Mouse (Mus musculus) CH12.LX (cell line): Measurements from ENCODE around the gene Gm20388. TPM values are rescaled to one million over a fixed set of nuclear protein-coding genes. Genes with fewer than 3 reads are reported as not detected.

ENCODE experiments used
- DNase-seq: peaks from one replicate; pipeline ENCODE4 v3.0.0-alpha.2; 2013; ENCODE audit errors: extremely low read depth
- H3K27ac ChIP-seq: 2 replicates; pipeline ENCODE4 v1.5.1; 2012; ENCODE audit warnings: low read depth, mild to moderate bottlenecking, control low read depth, moderate library complexity; ENCODE audit not compliant: insufficient read depth
- H3K27me3 ChIP-seq: replicated peaks from 2 replicates; pipeline ENCODE3; 2012; ENCODE audit warnings: inconsistent platforms
- H3K36me3 ChIP-seq, 2 experiments: replicated peaks in 1 of 2; 2 replicates each; pipeline versions ENCODE3 to v1.6.1; 2012; ENCODE audit warnings: inconsistent platforms in 1 of 2, low read length in 1 of 2, mild to moderate bottlenecking in 1 of 2, mixed read lengths in 1 of 2, moderate library complexity in 1 of 2; ENCODE audit not compliant: control insufficient read depth in 1 of 2, insufficient read depth in 1 of 2
- H3K4me1 ChIP-seq, 2 experiments: 2 replicates each; pipeline ENCODE4 v1.6.1; 2012; ENCODE audit warnings: inconsistent platforms in 1 of 2, moderate library complexity in 1 of 2; ENCODE audit not compliant: insufficient read depth in 2 of 2, control insufficient read depth in 1 of 2
- H3K4me2 ChIP-seq: 2 replicates; pipeline ENCODE4 v1.6.1; 2012; ENCODE audit warnings: low read depth, mild to moderate bottlenecking, control low read depth; ENCODE audit not compliant: poor library complexity, insufficient read depth, severe bottlenecking
- H3K4me3 ChIP-seq, 3 experiments: fragments of 150-350 bp in 1 of 3; sonication (generic) in 1 of 3; replicated peaks in 1 of 3; 2 replicates each; pipeline versions ENCODE3 to v1.5.1; 2011 to 2012; ENCODE audit warnings: low read depth in 2 of 3, low read length in 2 of 3, mild to moderate bottlenecking in 2 of 3, moderate library complexity in 2 of 3, control low read depth in 1 of 3, improper control_type of control experiment in 1 of 3, inconsistent platforms in 1 of 3, mixed read lengths in 1 of 3; ENCODE audit not compliant: poor library complexity in 1 of 3
- H3K79me2 ChIP-seq: replicated peaks from 2 replicates; pipeline ENCODE4 v1.6.1; 2012; ENCODE audit warnings: mild to moderate bottlenecking, moderate library complexity; ENCODE audit not compliant: control insufficient read depth, poor library complexity, insufficient read depth, severe bottlenecking; ENCODE audit errors: extremely low read depth
- H3K9ac ChIP-seq: 2 replicates; pipeline ENCODE4 v1.6.1; 2012; ENCODE audit warnings: low read depth, mild to moderate bottlenecking, control low read depth, moderate library complexity; ENCODE audit not compliant: insufficient read depth
- H3K9me3 ChIP-seq: replicated peaks from 2 replicates; pipeline ENCODE3; 2012; ENCODE audit warnings: low read length, inconsistent platforms, mixed read lengths
- CHD1 ChIP-seq: IDR thresholded peaks from 2 replicates; pipeline ENCODE4 v1.6.1; 2012; ENCODE audit warnings: low read depth, low read length, improper control_type of control experiment, inconsistent platforms
- CHD2 ChIP-seq: IDR thresholded peaks from 2 replicates; pipeline ENCODE4 v1.6.1; 2011; ENCODE audit warnings: low read length, improper control_type of control experiment
- ELF1 ChIP-seq: IDR thresholded peaks from 2 replicates; pipeline ENCODE4 v1.6.1; 2014; ENCODE audit warnings: low read depth, mild to moderate bottlenecking, inconsistent platforms, low read length, improper control_type of control experiment
- EP300 ChIP-seq: IDR thresholded peaks from 2 replicates; pipeline ENCODE4 v1.6.1; 2011; ENCODE audit warnings: low read length, improper control_type of control experiment
- JUN ChIP-seq: IDR thresholded peaks from 2 replicates; pipeline ENCODE4 v1.6.1; 2011; ENCODE audit warnings: low read depth, mild to moderate bottlenecking, low read length, improper control_type of control experiment, moderate library complexity; ENCODE audit not compliant: insufficient read depth
- JUND ChIP-seq: conservative IDR thresholded peaks from 2 replicates; pipeline ENCODE4 v1.6.1; 2011; ENCODE audit warnings: low read depth, low read length, improper control_type of control experiment
- KAT2A ChIP-seq: IDR thresholded peaks from 2 replicates; pipeline ENCODE4 v1.6.1; 2012; ENCODE audit warnings: low read length, improper control_type of control experiment, inconsistent platforms; ENCODE audit not compliant: insufficient replicate concordance
- MAFK ChIP-seq: IDR thresholded peaks from 2 replicates; pipeline ENCODE4 v1.6.1; 2011; ENCODE audit warnings: low read length, improper control_type of control experiment; ENCODE audit not compliant: insufficient replicate concordance
- MAX ChIP-seq: IDR thresholded peaks from 2 replicates; pipeline ENCODE4 v1.6.1; 2011; ENCODE audit warnings: low read length, improper control_type of control experiment
- MEF2A ChIP-seq: IDR thresholded peaks from 2 replicates; pipeline ENCODE4 v1.6.1; 2014; ENCODE audit warnings: low read depth, mild to moderate bottlenecking, inconsistent platforms, low read length, improper control_type of control experiment, borderline replicate concordance
- MXI1 ChIP-seq: IDR thresholded peaks from 2 replicates; pipeline ENCODE4 v1.6.1; 2011; ENCODE audit warnings: mild to moderate bottlenecking, low read depth, low read length, improper control_type of control experiment
- NELFE ChIP-seq: IDR thresholded peaks from 2 replicates; pipeline ENCODE4 v1.6.1; 2011; ENCODE audit warnings: low read depth, low read length, improper control_type of control experiment
- NRF1 ChIP-seq: IDR thresholded peaks from 2 replicates; pipeline ENCODE4 v1.6.1; 2014; ENCODE audit warnings: low read depth, mild to moderate bottlenecking, inconsistent platforms, low read length, improper control_type of control experiment, moderate library complexity
- POLR2AphosphoS2 ChIP-seq: IDR thresholded peaks from 2 replicates; pipeline ENCODE4 v1.6.1; 2011; ENCODE audit warnings: low read depth, low read length, improper control_type of control experiment
- RCOR1 ChIP-seq: conservative IDR thresholded peaks from 2 replicates; pipeline ENCODE4 v1.6.1; 2012; ENCODE audit warnings: low read depth, mild to moderate bottlenecking, inconsistent platforms, low read length, improper control_type of control experiment
- SIN3A ChIP-seq: IDR thresholded peaks from 2 replicates; pipeline ENCODE4 v1.6.1; 2012; ENCODE audit warnings: low read length, improper control_type of control experiment, inconsistent platforms
- SMC3 ChIP-seq: IDR thresholded peaks from 2 replicates; pipeline ENCODE4 v1.6.1; 2011; ENCODE audit warnings: low read depth, low read length, improper control_type of control experiment
- TBP ChIP-seq: conservative IDR thresholded peaks from 2 replicates; pipeline ENCODE4 v1.6.1; 2011; ENCODE audit warnings: low read depth, low read length, improper control_type of control experiment
- USF1 ChIP-seq: IDR thresholded peaks from 2 replicates; pipeline ENCODE4 v1.6.1; 2014; ENCODE audit warnings: low read depth, mild to moderate bottlenecking, inconsistent platforms, low read length, improper control_type of control experiment
- ZMIZ1 ChIP-seq: IDR thresholded peaks from 2 replicates; pipeline ENCODE4 v1.6.1; 2012; ENCODE audit warnings: low read depth, mild to moderate bottlenecking, inconsistent platforms, low read length, improper control_type of control experiment
- ZNF384 ChIP-seq: IDR thresholded peaks from 2 replicates; pipeline ENCODE4 v1.6.1; 2012; ENCODE audit warnings: low read depth, low read length, improper control_type of control experiment, inconsistent platforms
- dilution Hi-C: fragments of 300-500 bp; cut with MboI; formaldehyde crosslinking; loops from 2 replicates; pipeline ENCODE4 v1.14.3; 2020; ENCODE audit warnings: low sequenced_read_pairs; ENCODE audit not compliant: extremely low pct_unique_long_range_greater_than_20kb, extremely low pct_ligation_motif_present
- in situ Hi-C: fragments of 300-500 bp; cut with MboI; formaldehyde crosslinking; loops from 3 replicates; pipeline ENCODE4 v1.14.3; 2019; ENCODE audit warnings: low sequenced_read_pairs, low pct_ligation_motif_present, low pct_unique_long_range_greater_than_20kb, mixed read lengths
- polyA plus RNA-seq: library from polyadenylated mRNA; unstranded; fragments of >175 nt; gene quantifications from 2 replicates; pipeline ENCODE4 v1.2.1, GENCODE M21; 2012; ENCODE audit warnings: low read depth; ENCODE audit not compliant: insufficient read length
- total RNA-seq, 2 experiments: library from RNA; depleted of rRNA; stranded (reverse); fragments of 300-350 nt in 1 of 2; fragments of >200 nt in 1 of 2; gene quantifications; 2 replicates each; pipeline ENCODE4 v1.2.3; 2012 to 2014

Gene Gm20388
- total and polyA plus RNA-seq, 3 experiments, result 14.8 to 26.3 (median 22.2) TPM

DNA sequence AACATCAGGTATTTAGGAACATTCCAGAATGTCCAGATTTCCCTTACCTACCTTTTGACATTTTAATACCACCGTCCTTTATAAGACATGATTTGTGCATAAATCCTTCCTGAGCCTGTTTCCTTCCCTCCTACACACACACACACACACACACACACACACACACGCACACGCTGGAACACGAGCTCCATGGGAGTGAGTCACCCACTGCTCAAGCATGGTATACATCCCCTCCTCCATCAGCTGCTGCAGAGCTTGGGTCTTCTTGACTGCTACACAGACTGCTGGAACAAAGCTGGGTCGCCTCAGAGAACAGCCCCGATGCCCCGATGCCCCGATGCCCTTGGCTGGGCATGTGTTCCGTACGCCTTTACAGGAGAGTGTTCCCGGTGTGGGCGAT is 3935.9 kb downstream of the Gm20388 start:
- dilution Hi-C loops, result no loop called here
- H3K9me3 ChIP-seq, result no peaks in the 10 kb centered on the region
- H3K27ac ChIP-seq, result no peak overlapping the region
- no peak for DNase-seq
- peaks cover 3 to 38% of the 10 kb centered on the region in 2 experiments; a peak in 3 of 4 replicates for H3K4me1 ChIP-seq
- H3K4me2 ChIP-seq, result no peak overlapping the region
- in situ Hi-C loops, result no loop called here
- TF ChIP-seq MAX (no peak), CHD1 (no peak), TBP (no peak), NELFE (no peak), JUND (no peak), NRF1 (no peak), POLR2AphosphoS2 (no peak), USF1 (no peak), CHD2 (no peak), MXI1 (no peak)
- TF ChIP-seq, all 38 proteins: peak for 0
- Histone ChIP-seq H3K9ac (no peak overlapping the region), H3K36me3 (peaks cover 5 to 39% of the 10 kb centered on the region in 2 experiments), H3K27me3 (no peaks in the 10 kb centered on the region), H3K4me3 (no peak overlapping the region), H3K79me2 (peaks cover 10% of the 10 kb centered on the region; the same call in 1 of the 2 replicates)

DNA sequence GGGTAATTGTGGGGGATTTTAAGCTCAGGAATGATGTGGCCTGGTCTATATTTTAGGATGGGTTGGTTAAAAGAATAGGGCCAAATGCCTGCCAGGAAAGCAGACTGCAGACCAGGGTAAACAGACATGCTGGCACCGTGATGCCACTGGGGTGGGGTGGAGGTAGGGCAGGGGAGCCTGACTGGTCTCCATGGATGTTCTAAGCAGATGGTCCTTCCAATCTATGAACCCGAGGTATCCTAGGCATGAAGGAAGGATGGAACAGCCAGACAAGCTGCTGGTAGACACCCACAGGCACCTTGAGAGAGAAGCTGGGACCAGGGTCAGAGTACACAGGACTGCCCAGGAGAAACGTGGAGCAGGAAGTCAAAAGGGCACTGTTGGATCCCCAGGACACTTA is 3936.9 kb downstream of the Gm20388 start:
- dilution Hi-C loops (no loop called here), in situ Hi-C loops (no loop called here)
- TF ChIP-seq EP300, result no peak
- no peak for TF ChIP-seq SIN3A
- no peak for TF ChIP-seq ZMIZ1
- no peak for TF ChIP-seq RCOR1
- no peak for TF ChIP-seq JUN
- TF ChIP-seq MAX, result no peak
- no peak for TF ChIP-seq ELF1
- TF ChIP-seq MXI1, result no peak
- no peak for TF ChIP-seq MEF2A
- no peak for TF ChIP-seq SMC3
- TF ChIP-seq KAT2A, result no peak
- TF ChIP-seq ZNF384, result no peak
- TF ChIP-seq MAFK, result no peak
- no peak for TF ChIP-seq NRF1
- no peak overlapping the region for H3K4me2 ChIP-seq
- no peak overlapping the region for H3K9ac ChIP-seq
- H3K27ac ChIP-seq, result no peak overlapping the region
- peaks cover 10% of the 10 kb centered on the region; the same call in 1 of the 2 replicates for H3K79me2 ChIP-seq
- peaks cover 5 to 35% of the 10 kb centered on the region in 2 experiments for H3K36me3 ChIP-seq
- DNase-seq, result no peak
- no peak overlapping the region for H3K4me3 ChIP-seq
- peaks cover 3 to 43% of the 10 kb centered on the region in 2 experiments; a peak in 3 of 4 replicates for H3K4me1 ChIP-seq
- no peaks in the 10 kb centered on the region for H3K27me3 ChIP-seq
- H3K9me3 ChIP-seq, result no peaks in the 10 kb centered on the region
